Mouse (Mus musculus) frontal cortex, postnatal 25 days (tissue): ENCODE measurements around the gene Ryr2.
"Not testable (repeated sequence)": the region's sequence is repeated elsewhere in the genome, so short reads cannot be mapped to it uniquely, and the experiment has no call there.

Experiments
- DNase-seq, 2 experiments: peaks; one replicate each; pipeline ENCODE4 v3.0.0; 2022; ENCODE audit warnings: low spot score in 2 of 2

Ryr2 gene

GRCm38 (mm10) chr13:11549136-11549535 lies 557.6 kb downstream of the Ryr2 start:
- not testable (repeated sequence) for DNase-seq

- DNase-seq: no peak
Measured at GRCm38 (mm10) chr13:11545841-11546240, 560.9 kb downstream of the Ryr2 start.

GRCm38 (mm10) chr13:11542546-11542945 lies 564.2 kb downstream of the Ryr2 start:
- DNase-seq: no peak

- DNase-seq: no peak
Measured at GRCm38 (mm10) chr13:11536851-11537250, 569.9 kb downstream of the Ryr2 start.

- DNase-seq: no peak
Measured at GRCm38 (mm10) chr13:11535874-11536273, 570.9 kb downstream of the Ryr2 start.

GRCm38 (mm10) chr13:11533265-11533664 lies 573.5 kb downstream of the Ryr2 start:
- DNase-seq: no peak

GRCm38 (mm10) chr13:11532014-11532890 lies 574.5 kb downstream of the Ryr2 start:
- no peak for DNase-seq

- no peak for DNase-seq
Measured at GRCm38 (mm10) chr13:11523612-11524011, 583.1 kb downstream of the Ryr2 start.

- DNase-seq: no peak
Measured at GRCm38 (mm10) chr13:11520765-11521164, 586.0 kb downstream of the Ryr2 start.

- no peak for DNase-seq
Measured at GRCm38 (mm10) chr13:11511540-11512177, 595.1 kb downstream of the Ryr2 start.
